Mouse (Mus musculus) kidney, adult 2 months (tissue): ENCODE data around the gene Tmigd1.

ENCODE experiments used
- CTCF ChIP-seq: fragments of 200-500 bp; conservative IDR thresholded peaks from 2 replicates; pipeline ENCODE4 v1.5.1; 2011; ENCODE audit warnings: low read depth, mild to moderate bottlenecking, control low read depth, low read length, moderate library complexity, mixed read lengths; ENCODE audit not compliant: insufficient read depth, insufficient read length
- POLR2A ChIP-seq: fragments of 200-500 bp; IDR thresholded peaks from one replicate; pipeline ENCODE4 v1.6.1; 2011; ENCODE audit warnings: low read depth, low read length, control low read depth

DNA sequence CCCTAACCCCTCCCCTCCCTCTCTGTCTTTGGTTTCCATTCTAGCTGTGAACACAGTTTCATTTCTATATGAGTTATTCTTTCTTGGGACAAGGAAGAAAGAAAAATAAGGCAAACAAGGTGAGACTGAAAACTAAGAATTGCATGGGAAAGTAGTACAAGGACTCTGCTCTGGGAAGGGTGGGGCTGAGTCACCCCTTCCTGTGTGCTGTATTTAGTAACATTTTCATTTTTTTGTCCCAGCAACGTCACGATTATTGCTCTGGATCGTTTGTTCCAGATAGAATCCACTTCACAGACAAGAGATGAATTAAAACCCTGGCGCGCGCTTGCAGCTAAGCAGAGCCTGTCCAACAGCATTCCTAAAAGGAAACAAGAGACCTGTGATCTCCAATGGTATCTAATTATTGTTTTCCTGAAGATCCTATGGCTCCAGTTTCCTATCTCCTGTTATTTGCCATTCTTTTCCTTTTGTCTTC is 22.8 kb downstream of the Tmigd1 start, which contains the start of gene Blmh:
- TF ChIP-seq POLR2A (no peak), CTCF (no peak)
